Mouse (Mus musculus): Measurements from ENCODE around the gene Psrc1. TPM values are rescaled to one million over a fixed set of nuclear protein-coding genes. Genes with fewer than 3 reads are reported as not detected.

Psrc1 gene
- 71.5 and 81.7 TPM in 2 replicates for polyA plus RNA-seq (2014; fragmentation: Nextera tagmentation; extraction: Ambion mirVana)

DNA sequence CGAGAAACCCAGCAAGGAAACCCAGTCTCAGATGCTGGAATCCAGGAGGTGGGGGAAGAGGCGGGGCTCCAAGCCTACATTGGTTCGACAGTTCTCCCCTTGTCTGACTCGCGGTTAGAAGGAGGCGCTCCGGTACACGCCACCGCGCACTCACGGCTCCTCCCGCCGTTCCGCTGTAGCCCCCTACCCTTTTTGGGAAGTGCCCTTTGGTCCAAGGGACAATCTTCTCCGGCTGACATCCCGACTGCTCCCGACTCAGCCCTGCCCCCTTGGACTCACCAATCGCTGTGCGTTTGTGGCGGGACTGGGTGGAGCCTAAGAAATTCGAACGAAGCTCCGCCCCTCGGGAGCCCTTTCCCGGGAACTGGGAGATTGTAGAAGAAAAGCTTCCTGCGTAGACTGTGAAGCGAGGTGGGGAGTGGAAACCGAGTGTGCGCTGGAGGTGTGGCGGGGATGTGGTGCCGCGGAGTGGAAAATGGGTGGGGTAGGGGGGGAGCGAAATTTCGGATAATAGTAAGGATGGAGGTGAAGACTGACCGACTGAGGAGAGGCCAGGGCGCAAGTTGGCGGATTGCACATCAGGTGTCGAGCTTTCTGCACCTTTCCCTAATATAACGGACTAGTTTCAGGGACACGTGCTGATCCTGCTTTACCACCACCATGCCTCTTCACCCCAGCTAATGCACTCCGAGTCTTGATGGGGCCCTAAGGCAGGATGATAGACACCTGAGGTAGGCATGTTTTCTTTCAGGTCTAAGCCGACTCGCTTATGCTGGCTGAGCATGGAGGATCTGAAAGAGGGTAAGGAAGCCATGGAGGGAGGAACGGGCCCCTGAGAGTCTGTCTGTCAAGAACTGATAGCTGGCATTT, at the start of gene Psrc1:
TSS of gene Psrc1 (plus strand) at position 355 of the 870 bp plus-strand sequence.
- Histone ChIP-seq H3K4me3 (ENCODE audit: low read depth, low read length) (peak within 1 kb of the TSS; percentile 47), H3K9me3 (replicated peaks; ENCODE audit: control insufficient read depth, low read length) (no peaks in the 10 kb centered on the region), H3K4me1 (ENCODE audit: control insufficient read depth, insufficient read depth, low read length) (peaks cover 4% of the 10 kb centered on the region), H3K27ac (replicated peaks; ENCODE audit: low read depth, low read length) (peak within 1 kb of the TSS; percentile 60; the same call in 1 of the 2 replicates), H3K36me3 (replicated peaks; ENCODE audit: control insufficient read depth, insufficient read depth, low read depth, low read length) (no peaks in the 10 kb centered on the region; the same call in 1 of the 2 replicates), H3K4me2 (ENCODE audit: low read depth, low read length) (peak within 1 kb of the TSS; percentile 54), H3K9ac (replicated peaks; ENCODE audit: low read length) (peak within 1 kb of the TSS; percentile 55), H3K27me3 (ENCODE audit: control insufficient read depth, insufficient read depth, low read length) (no peaks in the 10 kb centered on the region)
- 2% methylated on average over 44 of the region's 44 CpGs for WGBS
- ATAC-seq (replicated peaks; ENCODE audit: insufficient number of reproducible peaks, low FRiP score, low TSS enrichment, low read depth) = peak; percentile 83
- peak; percentile 97 for DNase-seq (ENCODE audit: low spot score)

DNA sequence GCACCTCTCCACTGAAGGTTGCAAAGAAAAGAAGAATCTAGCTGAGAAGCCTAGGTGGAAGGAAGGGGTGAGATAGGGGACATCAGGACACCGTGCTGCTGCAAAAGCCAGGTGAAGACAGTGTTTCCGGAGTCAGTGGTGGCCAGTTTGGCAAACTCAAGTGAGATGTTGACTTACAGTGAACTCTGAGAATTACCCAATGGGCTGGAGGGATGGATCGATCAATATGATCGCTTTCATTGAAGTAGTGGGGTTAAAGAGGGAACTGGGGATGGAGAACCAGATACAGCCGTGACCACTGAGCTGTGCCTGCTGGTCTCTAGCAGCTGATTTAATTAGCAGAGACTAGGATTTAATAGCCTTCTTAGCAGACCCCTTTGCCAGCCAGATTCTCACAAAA, 46.8 kb upstream of the Psrc1 start:
- Histone ChIP-seq H3K4me2 (ENCODE audit: low read depth, low read length) (no peak overlapping the region), H3K36me3 (replicated peaks; ENCODE audit: control insufficient read depth, insufficient read depth, low read depth, low read length) (peaks cover 4% of the 10 kb centered on the region; the same call in 1 of the 2 replicates), H3K4me1 (ENCODE audit: control insufficient read depth, insufficient read depth, low read length) (no peaks in the 10 kb centered on the region), H3K4me3 (ENCODE audit: low read depth, low read length) (no peak overlapping the region), H3K27me3 (ENCODE audit: control insufficient read depth, insufficient read depth, low read length) (no peaks in the 10 kb centered on the region), H3K9me3 (replicated peaks; ENCODE audit: control insufficient read depth, low read length) (no peaks in the 10 kb centered on the region), H3K9ac (replicated peaks; ENCODE audit: low read length) (no peak overlapping the region), H3K27ac (replicated peaks; ENCODE audit: low read depth, low read length) (no peak overlapping the region)
- ATAC-seq (replicated peaks; ENCODE audit: insufficient number of reproducible peaks, low FRiP score, low TSS enrichment, low read depth) (no peak), DNase-seq (ENCODE audit: low spot score) (no peak)
- 88% methylated on average over 5 of the region's 5 CpGs for WGBS

DNA sequence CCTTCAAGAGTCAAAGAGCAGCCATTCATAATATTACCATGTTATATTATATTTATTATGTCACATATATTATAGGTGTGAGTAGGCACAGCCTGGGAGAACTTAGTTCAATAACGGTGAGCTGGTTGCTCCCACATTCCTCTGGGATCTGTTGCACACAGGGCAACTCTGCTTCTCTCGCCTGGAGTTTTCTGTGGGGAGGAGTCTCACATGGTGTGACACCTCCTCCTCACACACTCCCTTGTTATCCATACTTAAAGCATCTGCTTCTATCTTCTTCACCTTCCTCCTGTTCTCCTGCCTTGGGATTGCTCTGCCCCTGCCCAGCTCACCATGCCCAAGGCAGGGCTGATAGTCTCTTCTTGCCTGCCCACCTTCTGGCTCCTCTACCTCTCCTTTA, 42.6 kb upstream of the Psrc1 start:
- DNase-seq (ENCODE audit: low spot score) (no peak), ATAC-seq (replicated peaks; ENCODE audit: insufficient number of reproducible peaks, low FRiP score, low TSS enrichment, low read depth) (no peak)
- Histone ChIP-seq H3K27ac (replicated peaks; ENCODE audit: low read depth, low read length) (no peak overlapping the region), H3K9me3 (replicated peaks; ENCODE audit: control insufficient read depth, low read length) (no peaks in the 10 kb centered on the region), H3K4me1 (ENCODE audit: control insufficient read depth, insufficient read depth, low read length) (no peaks in the 10 kb centered on the region), H3K4me2 (ENCODE audit: low read depth, low read length) (no peak overlapping the region), H3K4me3 (ENCODE audit: low read depth, low read length) (no peak overlapping the region), H3K36me3 (replicated peaks; ENCODE audit: control insufficient read depth, insufficient read depth, low read depth, low read length) (no peaks in the 10 kb centered on the region), H3K9ac (replicated peaks; ENCODE audit: low read length) (no peak overlapping the region), H3K27me3 (ENCODE audit: control insufficient read depth, insufficient read depth, low read length) (no peaks in the 10 kb centered on the region)
- WGBS = 67% methylated on average over 2 of the region's 2 CpGs

DNA sequence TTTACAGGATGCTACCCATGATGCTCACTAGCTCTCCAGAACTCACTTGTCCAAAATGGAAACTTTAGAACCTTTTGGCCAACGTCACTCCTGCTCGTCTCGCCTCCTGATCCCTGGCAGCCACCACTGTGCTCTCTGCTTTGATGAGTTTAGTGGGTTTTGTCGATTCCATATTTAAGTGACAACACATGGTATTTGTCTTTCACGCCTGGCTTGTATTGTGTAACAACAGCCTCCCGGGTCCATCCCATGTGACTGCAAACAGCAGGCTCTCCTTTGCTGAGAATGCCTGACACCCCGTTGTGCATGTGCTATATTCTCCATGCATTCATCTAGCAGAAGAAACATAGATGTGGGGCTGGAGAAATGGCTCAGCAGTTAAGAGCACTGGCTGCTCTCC, 41.5 kb upstream of the Psrc1 start:
- H3K9ac ChIP-seq (replicated peaks; ENCODE audit: low read length) = no peak overlapping the region
- no peak for ATAC-seq (replicated peaks; ENCODE audit: insufficient number of reproducible peaks, low FRiP score, low TSS enrichment, low read depth)
- H3K4me2 ChIP-seq (ENCODE audit: low read depth, low read length) = no peak overlapping the region
- H3K27me3 ChIP-seq (ENCODE audit: control insufficient read depth, insufficient read depth, low read length) = no peaks in the 10 kb centered on the region
- no peak for DNase-seq (ENCODE audit: low spot score)
- no peaks in the 10 kb centered on the region for H3K9me3 ChIP-seq (replicated peaks; ENCODE audit: control insufficient read depth, low read length)
- 84% methylated on average over 7 of the region's 7 CpGs for WGBS
- peaks cover 3% of the 10 kb centered on the region; the same call in 1 of the 2 replicates for H3K36me3 ChIP-seq (replicated peaks; ENCODE audit: control insufficient read depth, insufficient read depth, low read depth, low read length)
- no peaks in the 10 kb centered on the region for H3K4me1 ChIP-seq (ENCODE audit: control insufficient read depth, insufficient read depth, low read length)
- no peak overlapping the region for H3K4me3 ChIP-seq (ENCODE audit: low read depth, low read length)
- no peak overlapping the region for H3K27ac ChIP-seq (replicated peaks; ENCODE audit: low read depth, low read length)

DNA sequence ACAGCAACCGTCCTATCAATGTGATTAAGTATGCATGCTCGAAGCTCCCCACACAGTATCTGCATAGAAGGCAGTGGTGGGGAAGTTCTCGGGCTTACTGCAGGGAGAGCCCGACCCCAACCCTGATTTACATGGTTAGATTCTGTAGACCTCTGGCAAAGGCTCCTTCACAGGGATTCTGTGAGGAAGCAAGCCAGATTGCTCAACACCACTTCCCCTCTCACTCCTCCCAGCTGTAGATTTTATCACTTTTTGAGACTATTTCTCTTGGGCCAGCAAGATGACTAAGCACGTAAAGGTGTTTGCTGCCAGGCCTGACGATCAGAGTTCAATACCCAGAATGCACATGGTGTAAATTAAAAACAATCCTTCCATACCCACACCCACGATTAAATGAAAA, 37.8 kb upstream of the Psrc1 start:
- ATAC-seq (replicated peaks; ENCODE audit: insufficient number of reproducible peaks, low FRiP score, low TSS enrichment, low read depth) = no peak

DNA sequence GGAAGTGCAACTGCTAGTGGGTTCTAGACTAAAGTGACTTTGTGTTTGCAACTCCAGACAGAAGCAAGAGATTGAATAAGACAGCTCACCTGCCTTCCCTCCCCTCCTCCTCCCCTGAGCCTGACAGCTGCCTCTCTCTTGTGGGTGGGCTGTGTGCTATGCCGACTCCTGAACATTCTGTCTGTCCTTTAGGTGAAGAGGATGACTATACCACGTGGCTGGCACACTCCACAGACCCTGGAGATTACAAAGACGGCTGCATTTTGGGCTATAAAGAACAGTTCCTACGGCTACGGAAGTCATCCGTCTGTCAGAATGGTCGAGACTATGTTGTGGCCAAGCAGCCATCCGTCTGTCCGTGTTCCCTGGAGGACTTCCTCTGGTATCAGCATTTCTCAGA, 35.3 kb upstream of the Psrc1 start:
- no peaks in the 10 kb centered on the region for H3K27me3 ChIP-seq (ENCODE audit: control insufficient read depth, insufficient read depth, low read length)
- no peak overlapping the region for H3K27ac ChIP-seq (replicated peaks; ENCODE audit: low read depth, low read length)
- WGBS = 84% methylated on average over 9 of the region's 9 CpGs
- no peak for DNase-seq (ENCODE audit: low spot score)
- H3K4me3 ChIP-seq (ENCODE audit: low read depth, low read length) = no peak overlapping the region
- no peak overlapping the region for H3K4me2 ChIP-seq (ENCODE audit: low read depth, low read length)
- H3K9me3 ChIP-seq (replicated peaks; ENCODE audit: control insufficient read depth, low read length) = no peaks in the 10 kb centered on the region
- H3K4me1 ChIP-seq (ENCODE audit: control insufficient read depth, insufficient read depth, low read length) = no peaks in the 10 kb centered on the region
- H3K9ac ChIP-seq (replicated peaks; ENCODE audit: low read length) = no peak overlapping the region
- ATAC-seq (replicated peaks; ENCODE audit: insufficient number of reproducible peaks, low FRiP score, low TSS enrichment, low read depth) = no peak
- peaks cover 3% of the 10 kb centered on the region; the same call in 1 of the 2 replicates for H3K36me3 ChIP-seq (replicated peaks; ENCODE audit: control insufficient read depth, insufficient read depth, low read depth, low read length)

More for the DNA sequence above, 37.8 kb upstream of the Psrc1 start:
- Histone ChIP-seq H3K4me1 (ENCODE audit: control insufficient read depth, insufficient read depth, low read length) (no peaks in the 10 kb centered on the region), H3K9me3 (replicated peaks; ENCODE audit: control insufficient read depth, low read length) (no peaks in the 10 kb centered on the region), H3K36me3 (replicated peaks; ENCODE audit: control insufficient read depth, insufficient read depth, low read depth, low read length) (peaks cover 3% of the 10 kb centered on the region; the same call in 1 of the 2 replicates), H3K4me3 (ENCODE audit: low read depth, low read length) (no peak overlapping the region), H3K27me3 (ENCODE audit: control insufficient read depth, insufficient read depth, low read length) (no peaks in the 10 kb centered on the region), H3K27ac (replicated peaks; ENCODE audit: low read depth, low read length) (no peak overlapping the region), H3K4me2 (ENCODE audit: low read depth, low read length) (no peak overlapping the region), H3K9ac (replicated peaks; ENCODE audit: low read length) (no peak overlapping the region)
- no peak for DNase-seq (ENCODE audit: low spot score)
- WGBS = 80% methylated on average over 7 of the region's 7 CpGs

DNA sequence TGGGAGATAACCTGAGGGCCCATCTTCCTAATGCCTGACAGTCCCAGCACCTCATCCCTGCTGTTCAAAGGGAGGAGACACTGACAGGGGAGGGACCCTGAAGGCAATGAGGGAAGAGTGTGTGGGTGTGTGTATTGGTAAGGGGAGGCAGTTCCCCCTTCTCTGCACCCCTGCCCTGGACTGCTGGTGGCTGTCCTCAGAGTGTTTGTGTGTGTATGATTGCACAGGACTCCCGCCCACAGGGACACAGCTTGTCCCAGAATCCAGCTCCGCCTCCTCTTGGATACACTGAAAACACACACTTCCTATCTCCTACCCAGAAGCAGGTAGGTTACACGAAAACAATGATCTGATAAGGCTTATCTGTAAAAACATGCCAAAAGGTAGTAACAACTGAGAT, 28.4 kb upstream of the Psrc1 start:
- Histone ChIP-seq H3K4me2 (ENCODE audit: low read depth, low read length) (no peak overlapping the region), H3K9ac (replicated peaks; ENCODE audit: low read length) (no peak overlapping the region), H3K4me3 (ENCODE audit: low read depth, low read length) (no peak overlapping the region), H3K36me3 (replicated peaks; ENCODE audit: control insufficient read depth, insufficient read depth, low read depth, low read length) (peaks cover 2% of the 10 kb centered on the region; the same call in 1 of the 2 replicates), H3K9me3 (replicated peaks; ENCODE audit: control insufficient read depth, low read length) (no peaks in the 10 kb centered on the region), H3K4me1 (ENCODE audit: control insufficient read depth, insufficient read depth, low read length) (no peaks in the 10 kb centered on the region), H3K27ac (replicated peaks; ENCODE audit: low read depth, low read length) (no peak overlapping the region), H3K27me3 (ENCODE audit: control insufficient read depth, insufficient read depth, low read length) (no peaks in the 10 kb centered on the region)
- DNase-seq (ENCODE audit: low spot score) (no peak), ATAC-seq (replicated peaks; ENCODE audit: insufficient number of reproducible peaks, low FRiP score, low TSS enrichment, low read depth) (no peak)
- whole genome bisulfite sequencing = 88% methylated on average over 3 of the region's 3 CpGs

DNA sequence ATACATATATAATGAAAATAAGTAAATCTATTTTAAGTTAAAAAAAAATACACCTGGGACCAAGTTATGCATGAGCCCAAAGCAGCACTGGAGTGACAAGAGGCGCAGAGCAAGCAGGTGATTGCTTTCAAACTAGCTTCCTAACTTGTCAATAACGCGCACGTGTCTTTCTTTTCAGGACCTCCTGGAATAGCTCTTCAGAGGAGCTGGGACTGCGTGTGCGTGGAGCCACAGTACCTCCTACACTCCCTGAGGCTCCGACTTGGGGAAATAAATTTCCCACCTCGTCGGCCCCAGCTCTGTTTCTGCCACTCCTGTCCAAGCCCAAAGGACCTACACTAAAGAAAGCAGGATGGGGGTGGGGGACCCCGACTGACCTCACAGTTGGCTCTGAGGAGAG, 26.6 kb upstream of the Psrc1 start:
- H3K9ac ChIP-seq (replicated peaks; ENCODE audit: low read length) = no peak overlapping the region
- no peak overlapping the region for H3K27ac ChIP-seq (replicated peaks; ENCODE audit: low read depth, low read length)
- no peak overlapping the region for H3K4me2 ChIP-seq (ENCODE audit: low read depth, low read length)
- H3K36me3 ChIP-seq (replicated peaks; ENCODE audit: control insufficient read depth, insufficient read depth, low read depth, low read length) = peaks cover 2% of the 10 kb centered on the region; the same call in 1 of the 2 replicates
- H3K27me3 ChIP-seq (ENCODE audit: control insufficient read depth, insufficient read depth, low read length) = no peaks in the 10 kb centered on the region
- no peak overlapping the region for H3K4me3 ChIP-seq (ENCODE audit: low read depth, low read length)
- H3K4me1 ChIP-seq (ENCODE audit: control insufficient read depth, insufficient read depth, low read length) = no peaks in the 10 kb centered on the region
- H3K9me3 ChIP-seq (replicated peaks; ENCODE audit: control insufficient read depth, low read length) = no peaks in the 10 kb centered on the region
- WGBS = 90% methylated on average over 10 of the region's 10 CpGs
- ATAC-seq (replicated peaks; ENCODE audit: insufficient number of reproducible peaks, low FRiP score, low TSS enrichment, low read depth) (no peak), DNase-seq (ENCODE audit: low spot score) (no peak)
